Mouse (Mus musculus) neural tube, embryonic 13.5 days (tissue): Measurements from ENCODE around the gene 1700018B08Rik. TPM values are rescaled to one million over a fixed set of nuclear protein-coding genes. Genes with fewer than 3 reads are reported as not detected.

ENCODE experiments used
- ATAC-seq: fragments of 200-750 bp; cut with Nextera tagmentation; 2 replicates; pipeline ENCODE4 v1.8.0; 2017; ENCODE audit warnings: low read depth, mild to moderate bottlenecking, moderate TSS enrichment, moderate library complexity
- H3K27ac ChIP-seq: fragments of 300-500 bp; sonication (generic); replicated peaks from 2 replicates; pipeline ENCODE4 v1.5.1; 2015; ENCODE audit warnings: moderate library complexity, mild to moderate bottlenecking, inconsistent platforms
- H3K27me3 ChIP-seq: fragments of 300-500 bp; sonication (generic); 2 replicates; pipeline ENCODE4 v1.6.1; 2015; ENCODE audit warnings: mild to moderate bottlenecking, inconsistent platforms
- H3K36me3 ChIP-seq: fragments of 300-500 bp; sonication (generic); 2 replicates; pipeline ENCODE4 v1.6.1; 2015; ENCODE audit warnings: mild to moderate bottlenecking, inconsistent platforms
- H3K4me1 ChIP-seq: fragments of 300-500 bp; sonication (generic); replicated peaks from 2 replicates; pipeline ENCODE4 v1.6.1; 2015; ENCODE audit warnings: inconsistent platforms
- H3K4me2 ChIP-seq: fragments of 300-500 bp; sonication (generic); 2 replicates; pipeline ENCODE4 v1.6.1; 2015; ENCODE audit warnings: inconsistent platforms, mild to moderate bottlenecking, moderate library complexity
- H3K4me3 ChIP-seq: fragments of 300-500 bp; sonication (generic); 2 replicates; pipeline ENCODE4 v1.5.1; 2015; ENCODE audit warnings: mild to moderate bottlenecking, inconsistent platforms
- H3K9ac ChIP-seq: fragments of 300-500 bp; sonication (generic); 2 replicates; pipeline ENCODE4 v1.6.1; 2015; ENCODE audit warnings: moderate library complexity, mild to moderate bottlenecking, inconsistent platforms
- H3K9me3 ChIP-seq: fragments of 300-500 bp; sonication (generic); 2 replicates; pipeline ENCODE4 v1.6.1; 2016; ENCODE audit warnings: inconsistent platforms
- WGBS: fragments of 180-500 bp; shearing (Covaris S2); methylation state at CpG from one replicate; pipeline ENCODE4 v1.1.7; 2015; 5-methylcytosine and 5-hydroxymethylcytosine counted together
- polyA plus RNA-seq: library from polyadenylated mRNA; unstranded; fragments of >200 nt; fragmentation: Nextera tagmentation; extraction: Ambion mirVana; gene quantifications from 2 replicates; pipeline ENCODE4 v1.2.1, GENCODE M21; 2015

Gene 1700018B08Rik
- polyA plus RNA-seq, result not detected in 2 replicates

- WGBS, result 86% methylated on average over 12 of the region's 12 CpGs
- no peak within 1 kb of the TSS; the same call in 1 of the 2 replicates for H3K9ac ChIP-seq
Measured at GRCm38 (mm10) chr8:121544276-121544785, at the start of gene 1700018B08Rik. Gene 1700018B08Rik, minus strand, starts transcription at chr8:121544320.

GRCm38 (mm10) chr8:121593293-121593692 lies 49.2 kb upstream of the 1700018B08Rik start:
- H3K36me3 ChIP-seq, result peaks cover 47% of the 10 kb centered on the region
- WGBS, result 92% methylated on average over 5 of the region's 5 CpGs
- H3K9me3 ChIP-seq, result no peaks in the 10 kb centered on the region
- H3K27ac ChIP-seq, result no peak overlapping the region
- no peak overlapping the region for H3K4me3 ChIP-seq
- no peak for ATAC-seq
- no peaks in the 10 kb centered on the region for H3K27me3 ChIP-seq
- no peak overlapping the region for H3K4me2 ChIP-seq
- peaks cover 34% of the 10 kb centered on the region for H3K4me1 ChIP-seq
- H3K9ac ChIP-seq, result no peak overlapping the region

More at GRCm38 (mm10) chr8:121544276-121544785, at the start of gene 1700018B08Rik:
- Histone ChIP-seq H3K27ac (no peak within 1 kb of the TSS), H3K4me2 (no peak within 1 kb of the TSS), H3K9me3 (peaks cover 7% of the 10 kb centered on the region; the same call in 1 of the 2 replicates), H3K4me1 (0 out of 2 replicates have a peak, but pooled peaks cover 4% of the 10 kb centered on the region), H3K36me3 (0 out of 2 replicates have a peak, but pooled peaks cover under 1% of the 10 kb centered on the region), H3K4me3 (no peak within 1 kb of the TSS), H3K27me3 (peaks cover 8% of the 10 kb centered on the region; the same call in 1 of the 2 replicates)
- ATAC-seq, result no peak

GRCm38 (mm10) chr8:121591178-121592066 lies 47.3 kb upstream of the 1700018B08Rik start:
- peak; percentile 20; the same call in 1 of the 2 replicates for ATAC-seq
- H3K9ac ChIP-seq, result peak overlapping the region; percentile 96
- H3K36me3 ChIP-seq, result peaks cover 32% of the 10 kb centered on the region
- H3K9me3 ChIP-seq, result no peaks in the 10 kb centered on the region
- no peaks in the 10 kb centered on the region for H3K27me3 ChIP-seq
- peak overlapping the region; percentile 97 for H3K4me3 ChIP-seq
- WGBS, result 15% methylated on average over 20 of the region's 20 CpGs
- H3K27ac ChIP-seq, result peak overlapping the region; percentile 88
- peak overlapping the region; percentile 95 for H3K4me2 ChIP-seq
- peaks cover 34% of the 10 kb centered on the region for H3K4me1 ChIP-seq

- Histone ChIP-seq H3K4me3 (peak within 1 kb of the TSS; percentile 97), H3K9ac (peak within 1 kb of the TSS; percentile 96), H3K4me2 (peak within 1 kb of the TSS; percentile 95), H3K27ac (peak within 1 kb of the TSS; percentile 88), H3K36me3 (peaks cover 23% of the 10 kb centered on the region), H3K9me3 (no peaks in the 10 kb centered on the region), H3K27me3 (no peaks in the 10 kb centered on the region), H3K4me1 (peaks cover 40% of the 10 kb centered on the region)
- peak; percentile 84 for ATAC-seq
- WGBS, result under 1% methylated on average over 94 of the region's 94 CpGs
Measured at GRCm38 (mm10) chr8:121590203-121591177, 46.4 kb upstream of the 1700018B08Rik start, which contains the start of gene Map1lc3b. Gene Map1lc3b, plus strand, starts transcription at chr8:121590361.

- WGBS, result 46% methylated on average over 2 of the region's 2 CpGs
- Histone ChIP-seq H3K9me3 (no peaks in the 10 kb centered on the region), H3K4me2 (peak overlapping the region; percentile 95), H3K27me3 (no peaks in the 10 kb centered on the region), H3K9ac (0 out of 2 replicates have a peak overlapping the region, but pooled peaks have one; percentile 96), H3K27ac (peak overlapping the region; percentile 88; the same call in 1 of the 2 replicates), H3K36me3 (peaks cover 12% of the 10 kb centered on the region), H3K4me3 (peak overlapping the region; percentile 97; the same call in 1 of the 2 replicates), H3K4me1 (peaks cover 45% of the 10 kb centered on the region)
- no peak for ATAC-seq
Measured at GRCm38 (mm10) chr8:121589205-121589726, 45.1 kb upstream of the 1700018B08Rik start.

- peaks cover 6% of the 10 kb centered on the region for H3K36me3 ChIP-seq
- peaks cover 2% of the 10 kb centered on the region for H3K27me3 ChIP-seq
- WGBS, result 88% methylated on average over 4 of the region's 4 CpGs
- no peak for ATAC-seq
- no peak overlapping the region for H3K27ac ChIP-seq
- peaks cover 45% of the 10 kb centered on the region for H3K4me1 ChIP-seq
- H3K4me3 ChIP-seq, result no peak overlapping the region
- H3K9ac ChIP-seq, result no peak overlapping the region
- no peak overlapping the region for H3K4me2 ChIP-seq
- H3K9me3 ChIP-seq, result no peaks in the 10 kb centered on the region
Measured at GRCm38 (mm10) chr8:121588750-121589149, 44.6 kb upstream of the 1700018B08Rik start.

GRCm38 (mm10) chr8:121585159-121585825 lies 41.2 kb upstream of the 1700018B08Rik start:
- Histone ChIP-seq H3K27ac (peak overlapping the region; percentile 34; the same call in 1 of the 2 replicates), H3K4me1 (peaks cover 17% of the 10 kb centered on the region)
- peak; percentile 95 for ATAC-seq

GRCm38 (mm10) chr8:121584730-121585129 lies 40.6 kb upstream of the 1700018B08Rik start:
- ATAC-seq, result no peak

More at GRCm38 (mm10) chr8:121585159-121585825, 41.2 kb upstream of the 1700018B08Rik start:
- WGBS, result 1% methylated on average over 47 of the region's 47 CpGs
- Histone ChIP-seq H3K4me3 (peak overlapping the region; percentile 60), H3K9me3 (no peaks in the 10 kb centered on the region), H3K9ac (peak overlapping the region; percentile 75), H3K4me2 (peak overlapping the region; percentile 62), H3K36me3 (no peaks in the 10 kb centered on the region), H3K27me3 (peaks cover 4% of the 10 kb centered on the region)

GRCm38 (mm10) chr8:121583653-121584052 lies 39.5 kb upstream of the 1700018B08Rik start:
- Histone ChIP-seq H3K9ac (no peak overlapping the region), H3K4me3 (no peak overlapping the region), H3K4me1 (peaks cover 11% of the 10 kb centered on the region), H3K36me3 (no peaks in the 10 kb centered on the region), H3K27me3 (peaks cover 4% of the 10 kb centered on the region), H3K9me3 (no peaks in the 10 kb centered on the region), H3K27ac (no peak overlapping the region), H3K4me2 (no peak overlapping the region)
- 64% methylated on average over 8 of the region's 8 CpGs for WGBS
- no peak for ATAC-seq

More at GRCm38 (mm10) chr8:121584730-121585129, 40.6 kb upstream of the 1700018B08Rik start:
- Histone ChIP-seq H3K4me1 (peaks cover 15% of the 10 kb centered on the region), H3K9ac (peak overlapping the region; percentile 75), H3K27ac (0 out of 2 replicates have a peak overlapping the region, but pooled peaks have one; percentile 34), H3K9me3 (no peaks in the 10 kb centered on the region), H3K4me2 (peak overlapping the region; percentile 62), H3K36me3 (no peaks in the 10 kb centered on the region), H3K27me3 (peaks cover 4% of the 10 kb centered on the region), H3K4me3 (peak overlapping the region; percentile 60)
- 45% methylated on average over 13 of the region's 13 CpGs for WGBS

GRCm38 (mm10) chr8:121580465-121580864 lies 36.3 kb upstream of the 1700018B08Rik start:
- Histone ChIP-seq H3K27ac (no peak overlapping the region), H3K9me3 (no peaks in the 10 kb centered on the region), H3K4me3 (no peak overlapping the region), H3K36me3 (no peaks in the 10 kb centered on the region), H3K4me2 (no peak overlapping the region), H3K27me3 (peaks cover 4% of the 10 kb centered on the region), H3K9ac (no peak overlapping the region), H3K4me1 (peaks cover 30% of the 10 kb centered on the region)
- no peak for ATAC-seq
- 40% methylated on average over 9 of the region's 9 CpGs for WGBS
